Mouse (Mus musculus): ENCODE results near the gene Pum1. TPM values are rescaled to one million over a fixed set of nuclear protein-coding genes. Genes with fewer than 3 reads are reported as not detected.
"Not testable (repeated sequence)": the region's sequence is repeated elsewhere in the genome, so short reads cannot be mapped to it uniquely, and the experiment has no call there.

The Pum1 gene
- polyA plus RNA-seq, 1 experiment from 2014 or later = 35.7 TPM

DNA sequence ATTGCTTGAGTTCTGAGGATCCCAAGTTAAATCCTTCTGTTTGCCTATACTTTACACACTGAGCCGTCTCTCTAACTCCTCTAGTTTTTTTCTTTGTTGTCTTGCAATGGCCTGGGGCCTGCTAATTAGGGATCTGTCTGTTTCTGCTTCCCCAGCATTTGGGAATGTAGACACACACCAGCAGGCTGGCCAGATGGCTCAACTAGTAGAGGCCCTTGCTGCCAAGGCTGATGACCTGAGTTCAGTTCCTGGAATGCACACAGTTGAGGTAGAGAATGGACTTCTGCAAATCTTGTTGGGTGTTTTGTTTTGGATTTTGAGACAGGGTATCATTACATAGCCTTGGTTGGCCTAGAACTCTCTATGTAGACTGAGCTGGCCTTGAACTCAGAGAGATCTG lies 17.7 kb upstream of the Pum1 start:
- Histone ChIP-seq H3K4me1 (ENCODE audit: control insufficient read depth, low read depth, low read length) (no peaks in the 10 kb centered on the region), H3K4me3 (ENCODE audit: low read depth, low read length) (no peak overlapping the region), H3K9ac (ENCODE audit: low read depth, low read length) (no peak overlapping the region), H3K36me3 (ENCODE audit: control insufficient read depth, insufficient read depth) (no peaks in the 10 kb centered on the region), H3K9me3 (replicated peaks; ENCODE audit: control insufficient read depth, low read length) (no peaks in the 10 kb centered on the region), H3K4me2 (ENCODE audit: low read depth, low read length) (no peak overlapping the region), H3K27ac (ENCODE audit: low read length) (no peak overlapping the region), H3K27me3 (ENCODE audit: control insufficient read depth, insufficient read depth, low read depth, low read length) (no peaks in the 10 kb centered on the region)
- ATAC-seq (ENCODE audit: low read depth) = no peak
- 43% methylated on average over 1 of the region's 1 CpGs for WGBS (ENCODE audit: insufficient replicate concordance)

DNA sequence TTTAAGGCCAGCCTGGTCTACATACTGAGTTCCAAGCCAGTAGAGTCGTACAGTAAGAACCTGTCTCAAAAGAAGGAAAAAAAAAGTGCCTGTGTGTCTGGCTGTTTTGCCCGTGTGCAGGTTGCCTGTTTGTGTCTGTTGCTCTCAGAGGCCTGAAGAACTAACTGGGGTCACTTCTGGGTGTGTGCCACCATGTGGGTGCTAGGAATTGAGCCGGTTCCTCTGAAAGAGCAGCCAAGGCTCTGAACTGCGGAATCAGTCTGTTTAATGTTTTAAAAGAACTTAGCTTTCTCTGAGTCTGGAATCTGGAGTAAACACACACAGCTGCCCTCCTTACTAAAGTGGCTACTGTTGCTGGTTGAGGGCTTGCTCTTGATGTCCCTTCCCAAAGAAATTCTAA lies 11.8 kb upstream of the Pum1 start:
- 69% methylated on average over 4 of the region's 4 CpGs for WGBS (ENCODE audit: insufficient replicate concordance)
- Histone ChIP-seq H3K4me1 (ENCODE audit: control insufficient read depth, low read depth, low read length) (no peaks in the 10 kb centered on the region; the same call in 1 of the 2 replicates), H3K4me3 (ENCODE audit: low read depth, low read length) (no peak overlapping the region), H3K9ac (ENCODE audit: low read depth, low read length) (no peak overlapping the region), H3K9me3 (replicated peaks; ENCODE audit: control insufficient read depth, low read length) (no peaks in the 10 kb centered on the region), H3K36me3 (ENCODE audit: control insufficient read depth, insufficient read depth) (no peaks in the 10 kb centered on the region), H3K27me3 (ENCODE audit: control insufficient read depth, insufficient read depth, low read depth, low read length) (no peaks in the 10 kb centered on the region), H3K4me2 (ENCODE audit: low read depth, low read length) (no peak overlapping the region), H3K27ac (ENCODE audit: low read length) (no peak overlapping the region)
- ATAC-seq (ENCODE audit: low read depth) = no peak

DNA sequence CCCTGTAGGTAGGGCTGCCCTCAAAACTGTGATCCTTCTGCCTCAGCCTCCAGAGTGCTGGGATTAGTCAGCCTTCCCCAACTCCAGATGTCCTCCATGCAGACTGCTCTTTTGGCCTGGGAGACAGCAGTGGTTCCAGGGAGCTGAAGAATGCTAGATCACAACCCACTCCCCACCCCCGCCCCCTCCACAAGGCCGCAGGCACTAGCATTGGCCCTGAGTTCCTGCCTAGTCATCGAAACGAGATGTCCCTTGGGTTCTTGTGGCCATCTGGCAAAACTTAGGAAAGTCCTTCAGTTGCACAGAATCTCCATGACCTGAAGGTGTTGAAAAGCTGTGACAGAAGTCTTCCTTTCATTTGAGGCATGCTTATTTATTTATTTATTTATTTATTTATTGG lies 10.6 kb upstream of the Pum1 start:
- no peaks in the 10 kb centered on the region for H3K36me3 ChIP-seq (ENCODE audit: control insufficient read depth, insufficient read depth)

DNA sequence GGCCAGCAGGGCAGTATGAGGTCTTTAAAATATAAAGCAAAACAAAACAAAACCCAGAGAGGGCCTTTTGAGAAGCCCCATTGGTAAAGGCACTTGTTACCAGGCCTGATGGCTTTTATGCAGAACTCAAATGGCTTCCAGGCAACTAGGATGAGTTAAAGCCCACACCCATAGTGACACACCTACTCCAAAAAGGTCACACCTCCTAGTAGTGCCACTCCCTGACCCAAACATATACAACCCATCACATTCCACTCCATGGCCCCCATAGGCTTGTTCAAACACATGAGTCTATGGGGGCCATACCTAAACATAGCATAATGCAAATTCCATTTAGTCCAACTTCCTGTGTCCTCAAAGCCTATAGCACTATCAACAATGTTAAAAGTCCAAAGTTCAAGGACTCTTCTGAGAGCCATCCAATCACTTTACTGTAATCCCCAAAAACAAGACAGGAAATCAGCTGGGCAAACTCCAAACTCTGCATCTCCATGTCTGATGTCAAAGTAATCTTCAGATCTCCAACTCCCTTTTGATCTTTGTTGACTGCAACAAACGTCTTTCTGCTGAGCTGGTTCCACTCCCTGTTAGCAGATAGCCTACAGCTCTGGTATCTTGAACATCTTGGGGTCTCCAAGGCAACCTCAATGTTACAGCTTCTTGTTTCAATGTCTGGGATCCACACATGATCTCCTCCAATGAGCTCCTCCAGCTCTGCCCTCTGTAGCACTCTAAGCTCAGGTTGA lies 5.1 kb upstream of the Pum1 start:
- Histone ChIP-seq H3K4me1 (ENCODE audit: control insufficient read depth, low read depth, low read length) (peaks cover 37% of the 10 kb centered on the region), H3K27ac (ENCODE audit: low read length) (no peak overlapping the region), H3K9me3 (replicated peaks; ENCODE audit: control insufficient read depth, low read length) (no peaks in the 10 kb centered on the region), H3K4me3 (ENCODE audit: low read depth, low read length) (no peak overlapping the region), H3K4me2 (ENCODE audit: low read depth, low read length) (no peak overlapping the region), H3K27me3 (ENCODE audit: control insufficient read depth, insufficient read depth, low read depth, low read length) (no peaks in the 10 kb centered on the region), H3K36me3 (ENCODE audit: control insufficient read depth, insufficient read depth) (no peaks in the 10 kb centered on the region), H3K9ac (ENCODE audit: low read depth, low read length) (no peak overlapping the region)
- WGBS (ENCODE audit: insufficient replicate concordance) = 30% methylated on average over 1 of the region's 1 CpGs
- peak; percentile 37; the same call in 1 of the 2 replicates for ATAC-seq (ENCODE audit: low read depth)

More for the DNA sequence above, 10.6 kb upstream of the Pum1 start:
- Histone ChIP-seq H3K27me3 (ENCODE audit: control insufficient read depth, insufficient read depth, low read depth, low read length) (no peaks in the 10 kb centered on the region), H3K4me1 (ENCODE audit: control insufficient read depth, low read depth, low read length) (peaks cover 1% of the 10 kb centered on the region), H3K9ac (ENCODE audit: low read depth, low read length) (no peak overlapping the region), H3K4me3 (ENCODE audit: low read depth, low read length) (no peak overlapping the region), H3K9me3 (replicated peaks; ENCODE audit: control insufficient read depth, low read length) (no peaks in the 10 kb centered on the region), H3K4me2 (ENCODE audit: low read depth, low read length) (no peak overlapping the region), H3K27ac (ENCODE audit: low read length) (no peak overlapping the region)
- ATAC-seq (ENCODE audit: low read depth) = no peak
- 63% methylated on average over 4 of the region's 4 CpGs for WGBS (ENCODE audit: insufficient replicate concordance)

DNA sequence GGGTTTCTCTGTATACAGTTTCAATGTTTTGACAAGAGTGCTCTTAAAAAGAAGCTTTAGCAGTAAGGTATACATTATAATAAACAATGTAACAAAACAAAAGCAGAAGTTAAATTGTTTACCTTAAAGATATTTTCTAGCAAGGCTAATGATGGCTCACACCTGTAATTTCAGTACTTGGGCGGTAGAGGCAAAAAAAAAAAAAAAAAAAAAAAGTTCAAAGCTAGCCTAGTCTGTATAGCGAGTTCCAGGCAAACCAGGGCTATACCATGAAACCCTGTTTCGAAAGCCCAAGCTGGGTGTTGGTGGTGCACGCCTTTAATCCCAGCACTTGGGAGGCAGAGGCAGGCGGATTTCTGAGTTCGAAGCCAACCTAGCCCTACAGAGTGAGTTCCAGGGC lies 3.7 kb upstream of the Pum1 start:
- no peak overlapping the region for H3K4me3 ChIP-seq (ENCODE audit: low read depth, low read length)
- WGBS (ENCODE audit: insufficient replicate concordance) = 86% methylated on average over 6 of the region's 6 CpGs
- H3K4me2 ChIP-seq (ENCODE audit: low read depth, low read length) = no peak overlapping the region
- H3K36me3 ChIP-seq (ENCODE audit: control insufficient read depth, insufficient read depth) = no peaks in the 10 kb centered on the region
- ATAC-seq (ENCODE audit: low read depth) = no peak
- H3K27me3 ChIP-seq (ENCODE audit: control insufficient read depth, insufficient read depth, low read depth, low read length) = no peaks in the 10 kb centered on the region
- H3K9ac ChIP-seq (ENCODE audit: low read depth, low read length) = no peak overlapping the region
- H3K4me1 ChIP-seq (ENCODE audit: control insufficient read depth, low read depth, low read length) = peaks cover 37% of the 10 kb centered on the region
- H3K9me3 ChIP-seq (replicated peaks; ENCODE audit: control insufficient read depth, low read length) = no peaks in the 10 kb centered on the region
- no peak overlapping the region for H3K27ac ChIP-seq (ENCODE audit: low read length)

DNA sequence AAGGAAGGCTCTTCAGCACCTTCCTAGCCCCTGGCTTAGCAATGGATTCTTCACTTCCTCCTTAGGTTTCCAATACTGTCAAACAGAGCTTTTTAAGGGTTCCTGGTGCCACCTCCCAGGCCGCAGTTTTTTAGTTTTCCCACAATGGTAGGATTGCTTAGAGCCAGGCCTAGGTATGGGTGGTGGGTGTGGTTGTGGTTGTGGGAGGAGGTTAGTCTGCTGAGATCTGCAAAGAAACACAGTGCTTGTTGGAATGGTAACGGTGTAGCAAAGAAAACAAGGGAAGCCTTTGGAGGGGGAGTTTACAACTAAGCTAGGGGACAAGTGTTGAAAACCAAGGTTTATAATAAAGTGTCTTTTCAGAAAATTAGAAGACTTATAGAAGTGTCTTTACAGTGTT lies 3.0 kb upstream of the Pum1 start:
- Histone ChIP-seq H3K9me3 (replicated peaks; ENCODE audit: control insufficient read depth, low read length) (no peaks in the 10 kb centered on the region), H3K4me1 (ENCODE audit: control insufficient read depth, low read depth, low read length) (peaks cover 38% of the 10 kb centered on the region), H3K4me3 (ENCODE audit: low read depth, low read length) (no peak overlapping the region), H3K4me2 (ENCODE audit: low read depth, low read length) (no peak overlapping the region), H3K27ac (ENCODE audit: low read length) (no peak overlapping the region), H3K36me3 (ENCODE audit: control insufficient read depth, insufficient read depth) (no peaks in the 10 kb centered on the region), H3K27me3 (ENCODE audit: control insufficient read depth, insufficient read depth, low read depth, low read length) (no peaks in the 10 kb centered on the region), H3K9ac (ENCODE audit: low read depth, low read length) (no peak overlapping the region)
- ATAC-seq (ENCODE audit: low read depth) = no peak
- 49% methylated on average over 2 of the region's 2 CpGs for WGBS (ENCODE audit: insufficient replicate concordance)

DNA sequence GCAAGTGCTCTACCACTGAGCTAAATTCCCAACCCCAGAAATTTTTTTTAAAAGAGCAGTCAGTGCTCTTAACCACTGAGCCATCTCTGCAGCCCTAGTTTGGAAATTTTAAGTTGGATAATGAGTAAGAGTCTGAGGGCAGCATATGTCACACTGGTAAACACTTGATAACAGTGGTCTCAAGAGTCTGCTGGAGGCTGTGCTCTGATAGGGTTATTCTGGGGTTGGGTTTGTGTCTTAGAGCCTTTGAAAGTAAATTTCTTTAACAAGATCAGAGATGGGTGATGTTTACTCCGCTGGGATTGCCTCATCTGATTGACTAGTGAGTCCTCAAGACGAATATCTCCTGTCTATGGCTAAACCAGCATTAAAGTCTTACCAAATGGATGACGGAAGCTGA lies 2.0 kb upstream of the Pum1 start:
- peaks cover 47% of the 10 kb centered on the region for H3K4me1 ChIP-seq (ENCODE audit: control insufficient read depth, low read depth, low read length)

DNA sequence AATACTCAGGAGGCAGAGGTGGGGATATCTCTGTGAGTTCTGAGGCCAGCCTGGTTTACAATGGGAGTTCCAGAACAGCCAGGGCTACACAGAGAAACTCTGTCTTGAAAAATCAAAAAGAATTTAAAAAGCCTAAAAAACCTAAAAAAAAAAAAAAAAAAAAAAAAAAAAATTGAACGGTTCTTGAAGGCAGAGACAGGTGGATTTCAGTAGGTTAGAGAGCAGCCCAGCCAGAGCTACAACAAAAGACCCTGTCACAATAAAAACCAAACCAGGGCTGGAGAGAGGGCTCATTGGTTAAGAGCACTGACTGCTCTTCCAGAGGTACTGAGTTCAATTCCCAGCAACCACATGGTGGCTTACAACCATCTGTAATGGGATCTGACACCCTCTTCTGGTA lies 816 bp upstream of the Pum1 start:
- not testable (repeated sequence) for H3K9me3 ChIP-seq (replicated peaks; ENCODE audit: control insufficient read depth, low read length); ATAC-seq (ENCODE audit: low read depth); H3K27me3 ChIP-seq (ENCODE audit: control insufficient read depth, insufficient read depth, low read depth, low read length); H3K36me3 ChIP-seq (ENCODE audit: control insufficient read depth, insufficient read depth)
- Histone ChIP-seq H3K9ac (ENCODE audit: low read depth, low read length) (peak overlapping the region; percentile 99), H3K27ac (ENCODE audit: low read length) (peak overlapping the region; percentile 95), H3K4me2 (ENCODE audit: low read depth, low read length) (peak overlapping the region; percentile 83), H3K4me1 (ENCODE audit: control insufficient read depth, low read depth, low read length) (peaks cover 54% of the 10 kb centered on the region), H3K4me3 (ENCODE audit: low read depth, low read length) (peak overlapping the region; percentile 97)
- 90% methylated on average over 1 of the region's 1 CpGs for WGBS (ENCODE audit: insufficient replicate concordance)

More for the DNA sequence above, 2.0 kb upstream of the Pum1 start:
- no peaks in the 10 kb centered on the region for H3K36me3 ChIP-seq (ENCODE audit: control insufficient read depth, insufficient read depth)
- peak overlapping the region; percentile 32; the same call in 1 of the 2 replicates for H3K4me2 ChIP-seq (ENCODE audit: low read depth, low read length)
- no peaks in the 10 kb centered on the region for H3K9me3 ChIP-seq (replicated peaks; ENCODE audit: control insufficient read depth, low read length)
- 50% methylated on average over 3 of the region's 3 CpGs for WGBS (ENCODE audit: insufficient replicate concordance)
- H3K9ac ChIP-seq (ENCODE audit: low read depth, low read length) = peak overlapping the region; percentile 27; the same call in 1 of the 2 replicates
- H3K27ac ChIP-seq (ENCODE audit: low read length) = peak overlapping the region; percentile 81
- no peaks in the 10 kb centered on the region for H3K27me3 ChIP-seq (ENCODE audit: control insufficient read depth, insufficient read depth, low read depth, low read length)
- peak; percentile 43 for ATAC-seq (ENCODE audit: low read depth)
- peak overlapping the region; percentile 14 for H3K4me3 ChIP-seq (ENCODE audit: low read depth, low read length)

DNA sequence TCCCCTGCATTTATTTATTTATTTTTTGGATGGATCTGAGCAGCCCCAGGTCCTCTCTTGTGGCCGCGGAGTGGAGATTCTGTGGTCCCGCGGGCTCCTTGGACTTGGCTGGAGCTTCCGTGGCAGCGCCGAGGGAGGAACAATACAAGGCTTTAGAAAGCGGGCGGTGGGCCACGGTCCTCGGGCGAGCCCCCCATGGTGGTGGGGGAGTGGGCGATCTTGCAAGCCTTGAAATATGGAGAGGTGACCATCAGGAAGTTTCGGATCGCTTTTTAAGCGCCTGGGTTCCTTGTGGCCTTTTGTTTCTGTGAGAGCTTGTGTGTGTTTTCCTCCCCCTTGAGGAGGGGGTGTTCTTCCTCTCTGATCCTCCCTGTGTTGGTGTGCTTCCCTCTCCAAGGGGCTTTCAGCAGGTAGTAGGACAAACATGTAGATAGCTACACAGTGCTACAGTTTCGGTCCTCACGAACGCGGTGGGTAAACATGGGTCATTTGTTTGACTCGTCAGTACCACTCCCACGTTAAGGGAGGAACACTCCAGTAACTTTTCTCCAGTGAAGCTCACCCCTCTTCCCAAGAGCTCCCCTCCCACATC lies 785 bp downstream of the Pum1 start:
- Histone ChIP-seq H3K36me3 (ENCODE audit: control insufficient read depth, insufficient read depth) (peaks cover 2% of the 10 kb centered on the region), H3K27me3 (ENCODE audit: control insufficient read depth, insufficient read depth, low read depth, low read length) (no peaks in the 10 kb centered on the region), H3K9me3 (replicated peaks; ENCODE audit: control insufficient read depth, low read length) (no peaks in the 10 kb centered on the region), H3K9ac (ENCODE audit: low read depth, low read length) (peak overlapping the region; percentile 99), H3K27ac (ENCODE audit: low read length) (peak overlapping the region; percentile 95), H3K4me3 (ENCODE audit: low read depth, low read length) (peak overlapping the region; percentile 97), H3K4me2 (ENCODE audit: low read depth, low read length) (peak overlapping the region; percentile 70), H3K4me1 (ENCODE audit: control insufficient read depth, low read depth, low read length) (peaks cover 57% of the 10 kb centered on the region)
- 0% methylated on average over 22 of the region's 22 CpGs for WGBS (ENCODE audit: insufficient replicate concordance)
- 0 out of 2 replicates have a peak, but pooled peaks have one; percentile 7 for ATAC-seq (ENCODE audit: low read depth)

Measured in liver, embryonic 16.5 days (tissue).